Mouse (Mus musculus) forebrain, embryonic 11.5 days (tissue): Measurements from ENCODE around the gene Mpl. TPM values are rescaled to one million over a fixed set of nuclear protein-coding genes. Genes with fewer than 3 reads are reported as not detected.

Experiments
- ATAC-seq: fragments of 200-750 bp; cut with Nextera tagmentation; replicated peaks from 2 replicates; pipeline ENCODE4 v1.8.0; 2017; ENCODE audit warnings: moderate TSS enrichment; ENCODE audit not compliant: low FRiP score
- DNase-seq: peaks from one replicate; pipeline ENCODE4 v3.0.0-alpha.2; 2017; ENCODE audit warnings: low spot score
- H3K27ac ChIP-seq: fragments of 300-500 bp; sonication (generic); 2 replicates; pipeline ENCODE4 v1.5.1; 2014; ENCODE audit warnings: low read depth, low read length
- H3K27me3 ChIP-seq: fragments of 300-500 bp; sonication (generic); 2 replicates; pipeline ENCODE4 v1.6.1; 2014; ENCODE audit warnings: mild to moderate bottlenecking, low read length, mixed read lengths; ENCODE audit not compliant: control insufficient read depth, insufficient read depth
- H3K36me3 ChIP-seq: fragments of 300-500 bp; sonication (generic); 2 replicates; pipeline ENCODE4 v1.6.1; 2014; ENCODE audit warnings: mild to moderate bottlenecking, low read length, moderate library complexity, mixed read lengths; ENCODE audit not compliant: control insufficient read depth, insufficient read depth
- H3K4me1 ChIP-seq: fragments of 300-500 bp; sonication (generic); replicated peaks from 2 replicates; pipeline ENCODE4 v1.6.1; 2014; ENCODE audit warnings: low read length, mixed read lengths; ENCODE audit not compliant: control insufficient read depth, insufficient read depth
- H3K4me2 ChIP-seq: fragments of 300-500 bp; sonication (generic); 2 replicates; pipeline ENCODE4 v1.6.1; 2014; ENCODE audit warnings: low read depth, mild to moderate bottlenecking, low read length, moderate library complexity, mixed read lengths; ENCODE audit not compliant: severe bottlenecking
- H3K4me3 ChIP-seq: fragments of 300-500 bp; sonication (generic); 2 replicates; pipeline ENCODE4 v1.5.1; 2014; ENCODE audit warnings: low read depth, low read length
- H3K9ac ChIP-seq: fragments of 300-500 bp; sonication (generic); 2 replicates; pipeline ENCODE4 v1.6.1; 2014; ENCODE audit warnings: low read length
- H3K9me3 ChIP-seq: fragments of 300-500 bp; sonication (generic); 2 replicates; pipeline ENCODE4 v1.6.1; 2016; ENCODE audit warnings: low read length, mixed read lengths; ENCODE audit not compliant: control insufficient read depth
- WGBS: fragments of 180-500 bp; shearing (Covaris S2); extraction: QIAGEN DNeasy Blood & Tissue Kit; methylation state at CpG from one replicate; pipeline ENCODE4 v1.1.7; 2014; 5-methylcytosine and 5-hydroxymethylcytosine counted together
- polyA plus RNA-seq: library from polyadenylated mRNA; unstranded; fragments of >200 nt; fragmentation: Nextera tagmentation; extraction: Ambion mirVana; gene quantifications from 2 replicates; pipeline ENCODE4 v1.2.1, GENCODE M21; 2014

The Mpl gene
- polyA plus RNA-seq, 1 experiment from 2014 or later: 1.0 TPM

DNA sequence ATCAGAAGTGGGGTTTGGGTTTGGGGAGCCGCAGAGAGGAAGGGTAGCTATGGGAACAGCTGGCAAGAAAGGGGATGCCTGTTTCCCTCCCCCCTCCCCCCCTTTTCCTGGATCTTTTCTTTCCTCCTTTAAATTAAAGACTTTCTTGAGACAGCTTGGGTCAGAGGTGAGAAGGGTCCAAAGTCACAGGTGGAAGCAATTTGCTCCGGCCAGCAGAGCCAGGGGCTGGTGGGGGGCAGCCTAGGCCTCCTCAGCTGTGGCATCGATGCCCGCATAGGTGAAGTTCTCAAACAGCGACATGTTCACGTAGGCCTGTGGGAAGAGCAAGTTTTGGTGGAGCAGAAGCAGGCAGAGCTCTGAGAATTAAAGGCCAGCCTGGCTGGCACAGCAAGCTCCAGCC lies 14.0 kb upstream of the Mpl start:
- no peak overlapping the region for H3K4me3 ChIP-seq
- no peak for ATAC-seq
- no peak for DNase-seq
- WGBS: 80% methylated on average over 6 of the region's 6 CpGs
- H3K27ac ChIP-seq: no peak overlapping the region
- no peak overlapping the region for H3K4me2 ChIP-seq
- H3K9me3 ChIP-seq: no peaks in the 10 kb centered on the region
- no peaks in the 10 kb centered on the region for H3K27me3 ChIP-seq
- no peak overlapping the region for H3K9ac ChIP-seq
- H3K36me3 ChIP-seq: no peaks in the 10 kb centered on the region
- no peaks in the 10 kb centered on the region for H3K4me1 ChIP-seq

DNA sequence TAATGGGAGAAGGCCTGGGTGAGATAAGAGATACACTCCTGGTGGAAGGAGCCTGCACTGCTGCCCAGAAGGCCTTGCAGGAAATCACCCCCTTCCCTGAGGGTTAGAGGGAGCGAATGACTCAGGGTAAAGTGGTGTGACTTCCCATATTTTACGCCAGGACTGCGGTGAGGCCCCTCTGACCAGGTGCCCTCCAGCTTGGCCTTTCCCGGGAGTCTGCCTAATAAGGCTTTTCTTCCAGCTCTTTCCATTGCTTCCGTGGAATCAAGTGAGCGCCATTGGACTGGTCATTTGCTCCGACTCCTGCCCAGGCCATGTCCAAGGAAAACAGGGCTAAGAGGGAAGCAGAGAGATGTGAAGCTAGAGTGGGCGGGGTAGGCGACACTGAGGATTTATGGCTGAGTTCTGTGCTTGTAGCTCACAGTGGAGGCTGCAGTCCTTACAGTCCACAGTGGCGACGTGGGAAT lies 8.4 kb upstream of the Mpl start:
- Histone ChIP-seq H3K27me3 (no peaks in the 10 kb centered on the region), H3K9me3 (no peaks in the 10 kb centered on the region), H3K4me3 (no peak overlapping the region), H3K4me1 (no peaks in the 10 kb centered on the region), H3K27ac (no peak overlapping the region), H3K9ac (no peak overlapping the region), H3K4me2 (no peak overlapping the region), H3K36me3 (no peaks in the 10 kb centered on the region)
- no peak for DNase-seq
- no peak for ATAC-seq
- 63% methylated on average over 11 of the region's 11 CpGs for WGBS

DNA sequence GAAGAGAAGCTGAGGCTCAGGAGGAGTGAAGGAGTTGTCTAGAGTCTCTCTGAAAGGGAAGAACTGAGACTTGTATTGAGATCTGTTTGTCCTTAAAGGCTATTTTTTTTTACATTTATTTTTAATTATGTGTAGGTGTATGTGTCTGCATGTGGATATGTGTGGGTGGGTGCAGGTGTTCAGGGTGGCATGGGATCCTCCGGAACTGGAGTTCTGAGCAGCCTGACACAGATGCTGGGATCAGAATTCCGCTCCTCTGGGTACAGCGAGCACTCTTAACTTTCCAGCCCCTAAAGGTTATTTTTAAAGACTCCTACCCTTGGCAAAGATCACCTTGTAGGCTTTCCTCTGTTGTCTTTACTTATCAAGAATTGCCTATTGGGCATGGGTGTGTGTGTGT lies 7.6 kb upstream of the Mpl start:
- Histone ChIP-seq H3K27ac (no peak overlapping the region), H3K4me2 (no peak overlapping the region), H3K27me3 (no peaks in the 10 kb centered on the region), H3K9ac (no peak overlapping the region), H3K4me1 (no peaks in the 10 kb centered on the region), H3K36me3 (no peaks in the 10 kb centered on the region), H3K9me3 (no peaks in the 10 kb centered on the region), H3K4me3 (no peak overlapping the region)
- ATAC-seq (no peak), DNase-seq (no peak)
- 91% methylated on average over 3 of the region's 3 CpGs for WGBS

DNA sequence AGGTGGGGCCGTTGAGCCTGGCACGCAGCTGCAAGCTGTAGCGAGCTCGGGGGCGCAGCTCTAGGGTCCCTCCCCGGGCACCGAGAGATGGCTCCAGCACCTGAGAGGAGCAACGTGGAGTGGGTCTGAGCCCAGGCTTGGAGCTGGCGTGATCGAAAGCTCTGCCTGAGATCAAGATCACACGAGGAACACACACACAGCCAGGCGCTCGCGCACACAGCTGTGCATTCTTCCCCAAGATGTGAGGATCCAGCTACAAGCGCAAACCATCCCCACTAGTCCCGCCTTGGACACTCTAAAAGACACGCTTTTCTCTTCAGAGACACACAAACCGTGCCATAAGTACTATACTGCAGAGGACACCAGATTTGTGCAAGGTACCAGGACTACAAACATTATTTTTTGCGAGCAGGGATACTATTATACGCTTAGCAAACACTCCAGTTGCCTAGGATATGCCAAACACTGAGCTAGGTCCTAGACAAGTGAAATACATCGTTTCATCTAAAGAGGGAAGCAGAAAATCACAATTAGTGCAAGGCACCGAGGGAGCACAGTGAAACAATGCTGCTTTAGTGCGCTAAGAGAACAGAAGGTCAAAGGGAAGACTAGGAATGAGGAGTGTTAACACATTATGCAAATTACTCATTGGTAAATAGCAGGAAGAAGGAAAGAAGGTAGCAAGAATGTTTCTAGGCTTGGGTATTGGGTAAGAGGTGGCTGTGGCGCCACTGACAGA lies 10.7 kb downstream of the Mpl start:
- Histone ChIP-seq H3K9ac (peak overlapping the region; percentile 53), H3K27ac (no peak overlapping the region), H3K27me3 (no peaks in the 10 kb centered on the region; the same call in 1 of the 2 replicates), H3K4me3 (peak overlapping the region; percentile 33), H3K36me3 (no peaks in the 10 kb centered on the region), H3K9me3 (no peaks in the 10 kb centered on the region), H3K4me2 (peak overlapping the region; percentile 76), H3K4me1 (peaks cover 5% of the 10 kb centered on the region; the same call in 1 of the 2 replicates)
- DNase-seq (no peak), ATAC-seq (peak; percentile 7; the same call in 1 of the 2 replicates)
- WGBS: 17% methylated on average over 24 of the region's 24 CpGs

DNA sequence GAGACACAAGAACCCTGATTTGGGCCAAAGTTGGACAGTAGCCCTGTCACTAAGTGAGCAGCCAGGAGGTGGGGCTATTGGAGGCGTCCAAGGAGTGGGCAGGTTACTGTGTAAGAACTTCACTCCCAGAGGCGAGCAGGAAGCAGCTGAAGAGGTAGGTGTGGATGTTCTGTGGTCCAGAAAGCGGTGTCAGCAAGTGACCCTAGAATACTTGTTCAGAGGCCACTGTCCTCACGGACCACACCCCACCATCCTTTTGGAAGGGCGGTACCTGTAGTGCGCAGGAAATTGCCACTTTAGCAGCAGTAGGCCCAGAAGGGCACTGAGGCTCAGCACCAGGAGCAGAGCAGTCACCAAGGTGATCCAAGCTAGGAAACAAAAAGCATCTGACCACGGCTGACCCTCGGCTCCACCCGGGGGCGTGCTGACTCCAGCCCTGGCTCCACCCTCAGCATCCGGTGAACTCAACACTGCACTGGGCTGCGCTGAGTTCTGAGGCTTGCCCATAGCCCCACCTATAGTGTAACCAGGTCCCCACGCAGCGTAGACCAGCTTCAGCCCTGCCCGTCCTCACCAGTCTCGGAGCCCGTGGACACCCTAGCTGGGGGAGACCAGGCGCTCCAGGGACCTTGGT lies 11.4 kb downstream of the Mpl start:
- H3K27me3 ChIP-seq: no peaks in the 10 kb centered on the region; the same call in 1 of the 2 replicates
- 16% methylated on average over 18 of the region's 18 CpGs for WGBS
- no peaks in the 10 kb centered on the region for H3K9me3 ChIP-seq
- ATAC-seq (peak; percentile 70), DNase-seq (peak; percentile 59)
- peak overlapping the region; percentile 76 for H3K4me2 ChIP-seq
- peak overlapping the region; percentile 33 for H3K4me3 ChIP-seq
- peak overlapping the region; percentile 53 for H3K9ac ChIP-seq
- H3K36me3 ChIP-seq: no peaks in the 10 kb centered on the region
- no peak overlapping the region for H3K27ac ChIP-seq
- peaks cover 5% of the 10 kb centered on the region; the same call in 1 of the 2 replicates for H3K4me1 ChIP-seq

DNA sequence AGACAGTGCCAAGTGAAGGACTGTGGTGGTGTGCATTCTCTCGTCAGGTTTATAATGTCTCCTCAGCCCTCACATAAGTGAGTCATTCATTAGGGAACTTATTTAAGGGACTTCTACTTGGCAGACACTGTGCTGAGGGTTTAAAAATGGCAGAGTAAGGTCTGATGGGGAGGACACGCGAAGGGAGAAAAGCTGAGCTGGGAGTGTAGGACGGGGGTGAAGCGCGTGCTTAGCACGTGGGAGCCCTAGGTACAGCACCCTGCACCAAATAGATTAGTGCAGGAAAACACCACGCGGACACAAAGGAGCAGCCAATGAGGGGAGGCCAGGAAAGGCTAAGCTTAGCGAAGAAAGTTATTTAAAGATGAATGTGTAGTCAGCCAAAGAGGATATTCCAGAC lies 12.2 kb downstream of the Mpl start:
- no peak for ATAC-seq
- H3K27me3 ChIP-seq: no peaks in the 10 kb centered on the region; the same call in 1 of the 2 replicates

DNA sequence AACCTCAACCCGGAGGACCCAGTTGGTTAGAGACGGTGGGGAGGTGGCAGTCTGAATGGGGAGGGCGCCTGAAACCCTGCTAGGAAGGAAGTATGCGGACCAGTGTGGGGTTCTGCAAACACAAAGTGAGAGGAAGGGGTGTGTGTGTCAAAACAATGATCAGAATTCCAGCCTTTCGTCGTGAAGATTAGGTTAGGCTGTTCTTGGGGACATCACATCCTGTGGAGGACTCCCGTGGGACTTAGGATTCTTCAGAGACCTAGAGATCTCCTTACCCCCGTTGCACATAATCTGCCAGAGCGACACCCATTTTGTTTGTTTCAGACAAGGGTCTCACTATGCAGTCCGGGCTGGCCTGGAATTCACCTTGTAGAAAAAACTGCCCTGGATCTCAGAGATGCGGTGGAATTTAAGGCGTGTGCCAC lies 19.5 kb downstream of the Mpl start:
- Histone ChIP-seq H3K4me3 (peak overlapping the region; percentile 75), H3K27ac (peak overlapping the region; percentile 83), H3K4me1 (peaks cover 15% of the 10 kb centered on the region), H3K9ac (peak overlapping the region; percentile 90), H3K36me3 (peaks cover 4% of the 10 kb centered on the region), H3K27me3 (no peaks in the 10 kb centered on the region), H3K9me3 (no peaks in the 10 kb centered on the region), H3K4me2 (peak overlapping the region; percentile 87)
- ATAC-seq: 0 out of 2 replicates have a peak, but pooled peaks have one; percentile 32
- WGBS: 8% methylated on average over 12 of the region's 12 CpGs
- DNase-seq: peak; percentile 56

More for the DNA sequence above, 12.2 kb downstream of the Mpl start:
- Histone ChIP-seq H3K27ac (no peak overlapping the region), H3K4me2 (no peak overlapping the region), H3K9me3 (no peaks in the 10 kb centered on the region), H3K36me3 (no peaks in the 10 kb centered on the region), H3K4me3 (no peak overlapping the region), H3K4me1 (peaks cover 5% of the 10 kb centered on the region; the same call in 1 of the 2 replicates), H3K9ac (no peak overlapping the region)
- WGBS: 81% methylated on average over 10 of the region's 10 CpGs
- DNase-seq: no peak

DNA sequence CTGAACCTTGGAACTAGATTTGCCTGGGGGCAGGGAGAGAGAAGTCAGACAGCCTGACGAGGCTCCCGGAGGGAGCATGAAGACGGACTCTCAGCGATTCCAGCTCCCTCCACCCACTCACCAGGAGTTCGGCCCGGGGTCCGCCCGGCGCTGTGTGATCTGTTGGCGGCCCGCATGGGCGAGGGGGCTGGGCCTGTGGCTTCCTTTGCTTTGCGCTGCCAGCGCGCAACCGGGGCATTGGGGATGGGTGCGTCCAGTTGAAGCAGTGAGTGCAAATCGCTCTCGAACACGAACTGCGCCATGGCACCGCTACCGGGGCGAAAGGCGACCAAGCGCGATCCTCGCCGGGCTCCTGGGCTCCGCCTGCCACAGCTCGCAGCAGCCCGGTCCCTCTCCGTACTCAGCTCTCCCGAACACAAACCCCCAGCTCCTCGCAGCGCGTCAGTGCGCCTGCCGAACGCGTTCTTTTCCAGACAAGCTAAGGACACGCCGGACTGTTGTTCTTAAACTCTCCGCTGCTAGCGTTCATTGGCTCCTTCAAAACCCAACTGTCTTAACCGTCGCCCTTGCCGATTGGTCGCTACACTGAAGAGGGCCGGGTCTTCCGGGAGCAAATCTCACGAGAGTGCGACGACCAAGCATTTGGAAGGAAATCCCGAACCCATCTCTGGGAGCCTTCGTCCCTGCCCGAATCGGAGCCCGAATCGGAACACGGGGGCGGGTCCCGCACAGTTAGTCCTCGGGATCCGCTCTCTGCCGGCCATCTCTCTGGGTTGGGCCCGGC lies 20.3 kb downstream of the Mpl start, which contains the start of gene Cdc20:
Cdc20 (minus strand) TSS at position 533 of the 784 bp plus-strand sequence.
- peak; percentile 96 for ATAC-seq
- WGBS: under 1% methylated on average over 67 of the region's 67 CpGs
- Histone ChIP-seq H3K9ac (peak within 1 kb of the TSS; percentile 90), H3K27me3 (no peaks in the 10 kb centered on the region), H3K27ac (peak within 1 kb of the TSS; percentile 83), H3K36me3 (peaks cover 7% of the 10 kb centered on the region), H3K4me3 (peak within 1 kb of the TSS; percentile 75), H3K9me3 (no peaks in the 10 kb centered on the region), H3K4me1 (peaks cover 15% of the 10 kb centered on the region), H3K4me2 (peak within 1 kb of the TSS; percentile 87)
- peak; percentile 93 for DNase-seq
